In the genomic region with DNA sequence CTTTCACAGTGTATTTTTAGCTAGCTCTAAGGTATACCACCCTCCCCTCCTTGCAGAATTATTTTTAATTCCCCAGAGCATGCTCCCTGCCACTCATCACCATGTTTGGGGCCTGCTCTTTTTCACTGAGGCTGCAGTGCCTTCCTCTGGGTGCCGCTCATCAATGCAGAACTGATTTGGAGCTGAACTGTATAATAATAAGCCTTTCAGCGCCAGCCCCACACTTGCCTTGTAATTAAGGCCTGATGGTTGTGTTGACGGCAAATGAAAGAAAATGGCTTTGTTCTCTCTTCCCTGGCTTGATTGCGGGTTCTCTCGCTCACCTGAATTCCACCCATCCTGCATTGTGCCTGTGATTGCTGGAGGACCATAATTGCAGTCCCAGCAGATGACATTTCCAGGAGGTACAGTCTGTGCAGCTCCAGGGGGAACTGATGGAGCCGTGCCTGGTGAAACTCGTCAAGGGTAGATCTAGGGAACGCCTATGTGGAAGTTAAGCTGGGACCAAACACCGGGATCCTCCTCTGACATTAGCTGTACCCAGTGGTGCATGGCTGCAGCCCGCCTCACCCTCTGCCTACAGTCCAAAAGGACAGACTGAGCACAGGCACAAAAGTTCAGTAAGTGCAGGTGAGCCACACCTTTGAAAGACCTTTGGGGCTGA, we compare ENCODE assay signal across 13 mouse cellular contexts.
DNase-seq lines count a peak whose midpoint lies in the region; ATAC-seq and TF ChIP-seq lines count a peak whose summit lies in the region.
"Had no signal": no experiment of that assay in that cellular context is flagged by ENCODE, and none has a peak within 500 bp of the region (broad histone marks: within the 10 kb centered on the region; RNA-seq: fewer than 3 reads in every experiment).

No protein-coding gene starts in this region.

- no peak overlapping the region for H3K27ac ChIP-seq in kidney, postnatal 0 days
- H3K27ac ChIP-seq in forebrain, postnatal 0 days (ENCODE audit: low read depth, low read length) = peak overlapping the region; percentile 88
- H3K27ac ChIP-seq in midbrain, embryonic 15.5 days = peak overlapping the region; percentile 83
- H3K27ac ChIP-seq: gastrocnemius, adult 2 months; limb, embryonic 13.5 days had no signal

- peak; percentile 4 for DNase-seq in kidney, postnatal 0 days (ENCODE audit: low spot score)
- no peak for DNase-seq in kidney, adult 11 months
- peak; percentile 49 for DNase-seq in brain, embryonic 18.5 days (ENCODE audit: low read depth, low spot score)
- DNase-seq in forebrain, postnatal 0 days = peak; percentile 79
- no peak for DNase-seq in spleen, postnatal 10 days (ENCODE audit: low spot score in 2 of 2)
- no peak for DNase-seq in ovary, postnatal 10 days (ENCODE audit: low spot score)
- no peak for DNase-seq in heart, postnatal 10 days
- DNase-seq: gastrocnemius, adult 2 months; heart, postnatal 4 days; lung, postnatal 14 days had no signal

- intact Hi-C loops in heart, postnatal 10 days (cut with DNase I) = loop anchor here (10.0 kb wide), 1 partner anchor 925 kb away; no protein-coding TSS in a partner anchor

- 54% methylated on average over 10 of the region's 10 CpGs for WGBS in kidney, postnatal 0 days
- WGBS in forebrain, postnatal 0 days = 17% methylated on average over 10 of the region's 10 CpGs
- WGBS in midbrain, embryonic 15.5 days = 33% methylated on average over 10 of the region's 10 CpGs

- H3K9ac ChIP-seq in kidney, postnatal 0 days (ENCODE audit: low read depth, low read length) = no peak overlapping the region
- peak overlapping the region; percentile 15; the same call in 1 of the 2 replicates for H3K9ac ChIP-seq in forebrain, postnatal 0 days
- H3K9ac ChIP-seq in midbrain, embryonic 15.5 days = no peak overlapping the region
- H3K9ac ChIP-seq: limb, embryonic 13.5 days had no signal

- no peaks in the 10 kb centered on the region for H3K4me1 ChIP-seq in kidney, postnatal 0 days (replicated peaks; ENCODE audit: insufficient read depth, low read length)
- H3K4me1 ChIP-seq in forebrain, postnatal 0 days (ENCODE audit: insufficient read depth) = peaks cover 13% of the 10 kb centered on the region
- H3K4me1 ChIP-seq in midbrain, embryonic 15.5 days = peaks cover 31% of the 10 kb centered on the region

- no peak overlapping the region for H3K4me2 ChIP-seq in kidney, postnatal 0 days (ENCODE audit: low read length)
- no peak overlapping the region for H3K4me2 ChIP-seq in forebrain, postnatal 0 days (ENCODE audit: low read depth)
- no peak overlapping the region for H3K4me2 ChIP-seq in midbrain, embryonic 15.5 days
- H3K4me2 ChIP-seq: limb, embryonic 13.5 days had no signal

- no peak for TF ChIP-seq CTCF in kidney, postnatal 0 days (IDR thresholded peaks at IDR 0.05; ENCODE audit: low read depth)
- peak; percentile 52 for TF ChIP-seq CTCF in forebrain, postnatal 0 days (IDR thresholded peaks at IDR 0.05; ENCODE audit: low read depth)

- H3K4me3 ChIP-seq in kidney, postnatal 0 days (replicated peaks; ENCODE audit: low read depth, low read length) = no peak overlapping the region
- no peak overlapping the region for H3K4me3 ChIP-seq in forebrain, postnatal 0 days (ENCODE audit: low read depth, low read length)
- H3K4me3 ChIP-seq in midbrain, embryonic 15.5 days = no peak overlapping the region
- H3K4me3 ChIP-seq: gastrocnemius, adult 2 months; limb, embryonic 13.5 days had no signal

- ATAC-seq in kidney, postnatal 0 days (replicated peaks; ENCODE audit: low FRiP score, low read depth) = peak; percentile 71
- ATAC-seq in forebrain, postnatal 0 days = peak; percentile 95
- ATAC-seq in midbrain, embryonic 15.5 days (replicated peaks) = peak; percentile 66; the same call in 1 of the 2 replicates
- ATAC-seq: CD4-positive, CD25-positive, alpha-beta regulatory T cell, adult 4 months had no signal

- no peaks in the 10 kb centered on the region for H3K27me3 ChIP-seq in kidney, postnatal 0 days (ENCODE audit: insufficient read depth, low read length)
- H3K27me3 ChIP-seq in forebrain, postnatal 0 days (ENCODE audit: insufficient read depth, low read length) = no peaks in the 10 kb centered on the region
- H3K27me3 ChIP-seq in midbrain, embryonic 15.5 days (replicated peaks) = no peaks in the 10 kb centered on the region
- H3K27me3 ChIP-seq: limb, embryonic 13.5 days had no signal

- H3K9me3 ChIP-seq in kidney, postnatal 0 days (replicated peaks; ENCODE audit: low read length) = no peaks in the 10 kb centered on the region
- H3K9me3 ChIP-seq in forebrain, postnatal 0 days (ENCODE audit: low read length) = no peaks in the 10 kb centered on the region
- H3K9me3 ChIP-seq in midbrain, embryonic 15.5 days = no peaks in the 10 kb centered on the region
- H3K9me3 ChIP-seq: limb, embryonic 13.5 days had no signal

- no peaks in the 10 kb centered on the region for H3K36me3 ChIP-seq in kidney, postnatal 0 days (ENCODE audit: insufficient read depth, low read length)
- no peaks in the 10 kb centered on the region; the same call in 1 of the 2 replicates for H3K36me3 ChIP-seq in forebrain, postnatal 0 days (ENCODE audit: insufficient read depth)
- no peaks in the 10 kb centered on the region for H3K36me3 ChIP-seq in midbrain, embryonic 15.5 days (replicated peaks)
- H3K36me3 ChIP-seq: limb, embryonic 13.5 days had no signal

Comparison
In these comparisons a context has a peak if more than half of its experiments do, and no peak if none do; other contexts are left out.
1. DNase-seq: peak in kidney, postnatal 0 days (single experiment), brain, embryonic 18.5 days (single experiment) and forebrain, postnatal 0 days (single experiment); none in kidney, adult 11 months (single experiment), spleen, postnatal 10 days (0 of 2), ovary, postnatal 10 days (single experiment) and heart, postnatal 10 days (0 of 2).
2. Peak in every context shown above with its lines, with median percentiles within 50 percentile points of each other: ATAC-seq.